Mouse (Mus musculus) embryonic fibroblast, embryonic 13.5 days (primary cell): ENCODE measurements around the gene Pitpnc1.

Experiments
- CTCF ChIP-seq: IDR thresholded peaks from 2 replicates; pipeline ENCODE4 v1.5.1; 2011; ENCODE audit warnings: mild to moderate bottlenecking, control low read depth, low read length, moderate library complexity, borderline replicate concordance; ENCODE audit not compliant: insufficient read depth
- POLR2A ChIP-seq: IDR thresholded peaks from 2 replicates; pipeline ENCODE4 v1.6.1; 2011; ENCODE audit warnings: low read depth, mild to moderate bottlenecking, control low read depth, low read length, moderate library complexity

DNA sequence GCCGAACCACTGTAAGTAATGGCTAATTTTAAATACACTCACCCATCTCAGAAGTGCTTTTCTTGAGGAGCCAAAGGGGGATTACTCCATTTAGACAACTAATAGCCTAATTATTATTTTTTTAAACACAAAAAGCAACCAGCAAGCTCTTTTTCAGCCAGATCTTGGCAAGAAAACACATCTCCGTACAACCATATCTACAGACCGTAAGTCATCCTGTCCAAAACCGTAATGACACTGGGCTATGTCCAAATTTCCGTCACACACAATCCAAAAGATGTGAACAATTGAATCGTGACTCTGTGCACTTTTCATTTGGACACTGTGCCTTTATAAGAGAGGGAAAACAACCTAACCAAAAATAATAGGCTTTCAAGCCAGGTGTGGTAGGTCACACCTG, 20.4 kb downstream of the Pitpnc1 start:
- TF ChIP-seq CTCF (no peak), POLR2A (no peak)
